Mouse (Mus musculus) forebrain, postnatal 0 days (tissue): Measurements from ENCODE around the gene Xlr3b. TPM values are rescaled to one million over a fixed set of nuclear protein-coding genes. Genes with fewer than 3 reads are reported as not detected.
"Not testable (repeated sequence)": the region's sequence is repeated elsewhere in the genome, so short reads cannot be mapped to it uniquely, and the experiment has no call there.

ENCODE experiments used
- ATAC-seq: fragments of 200-750 bp; cut with Nextera tagmentation; 2 replicates; pipeline ENCODE4 v1.8.0; 2017; ENCODE audit warnings: mild to moderate bottlenecking, moderate library complexity
- DNase-seq: peaks from one replicate; pipeline ENCODE4 v3.0.0-alpha.2; 2015
- H3K27ac ChIP-seq: fragments of 300-500 bp; sonication (generic); 2 replicates; pipeline ENCODE4 v1.5.1; 2014; ENCODE audit warnings: low read depth, mild to moderate bottlenecking, antibody characterized with exemption, low read length, moderate library complexity, mixed read lengths
- H3K27me3 ChIP-seq: fragments of 300-500 bp; sonication (generic); 2 replicates; pipeline ENCODE4 v1.6.1; 2014; ENCODE audit warnings: mild to moderate bottlenecking, low read length, mixed read lengths; ENCODE audit not compliant: insufficient read depth
- H3K36me3 ChIP-seq: fragments of 300-500 bp; sonication (generic); 2 replicates; pipeline ENCODE4 v1.6.1; 2014; ENCODE audit warnings: mild to moderate bottlenecking, moderate library complexity; ENCODE audit not compliant: insufficient read depth
- H3K4me1 ChIP-seq: fragments of 300-500 bp; sonication (generic); 2 replicates; pipeline ENCODE4 v1.6.1; 2014; ENCODE audit warnings: antibody characterized with exemption; ENCODE audit not compliant: insufficient read depth
- H3K4me2 ChIP-seq: fragments of 300-500 bp; sonication (generic); 2 replicates; pipeline ENCODE4 v1.6.1; 2014; ENCODE audit warnings: low read depth, mild to moderate bottlenecking, moderate library complexity
- H3K4me3 ChIP-seq: fragments of 300-500 bp; sonication (generic); 2 replicates; pipeline ENCODE4 v1.5.1; 2014; ENCODE audit warnings: low read depth, low read length, mixed read lengths
- H3K9ac ChIP-seq: fragments of 300-500 bp; sonication (generic); 2 replicates; pipeline ENCODE4 v1.6.1; 2014; ENCODE audit warnings: mild to moderate bottlenecking
- H3K9me3 ChIP-seq: fragments of 300-500 bp; sonication (generic); 2 replicates; pipeline ENCODE4 v1.6.1; 2016; ENCODE audit warnings: low read length
- CTCF ChIP-seq: sonication (generic); IDR thresholded peaks from 2 replicates; pipeline ENCODE4 v1.5.1; 2016; ENCODE audit warnings: antibody characterized with exemption, control low read depth, low read depth
- WGBS: fragments of 180-500 bp; shearing (Covaris S2); extraction: QIAGEN DNeasy Blood & Tissue Kit; methylation state at CpG from one replicate; pipeline ENCODE4 v1.1.7; 2014; 5-methylcytosine and 5-hydroxymethylcytosine counted together
- polyA plus RNA-seq: library from polyadenylated mRNA; unstranded; fragments of >200 nt; fragmentation: Nextera tagmentation; extraction: Ambion mirVana; gene quantifications from 2 replicates; pipeline ENCODE4 v1.2.1, GENCODE M21; 2015
- total RNA-seq: library from RNA; depleted of rRNA; stranded (reverse); fragments of >200 nt; gene quantifications from 2 replicates; pipeline ENCODE4 v1.2.3, GENCODE M21; 2014; rRNA removed

Gene Xlr3b
- 4.9 and 5.3 TPM in 2 replicates for total RNA-seq
- 5.1 and 10.8 TPM in 2 replicates for polyA plus RNA-seq

- not testable (repeated sequence) for H3K4me2 ChIP-seq, H3K9ac ChIP-seq, H3K27ac ChIP-seq, H3K9me3 ChIP-seq, H3K4me1 ChIP-seq, H3K4me3 ChIP-seq, H3K36me3 ChIP-seq, H3K27me3 ChIP-seq
- 92% methylated on average over 11 of the region's 12 CpGs for WGBS
- peak; percentile 8 for DNase-seq
- peak; percentile 34; the same call in 1 of the 2 replicates for ATAC-seq
These were observed at the start of gene Xlr3b for GRCm38 (mm10) chrX:73191934-73192333. Xlr3b (plus strand) TSS chrX:73192207.

GRCm38 (mm10) chrX:73143218-73143618, 48.8 kb upstream of the Xlr3b start:
- not testable (repeated sequence) for H3K4me1 ChIP-seq, H3K27me3 ChIP-seq, H3K9me3 ChIP-seq, DNase-seq, H3K27ac ChIP-seq, H3K4me3 ChIP-seq, H3K36me3 ChIP-seq, H3K9ac ChIP-seq, H3K4me2 ChIP-seq
- WGBS: no CpG with 5 or more reads among the region's 7 CpGs
- peak; percentile 87 for ATAC-seq

- ATAC-seq, H3K9ac ChIP-seq, H3K4me2 ChIP-seq, H3K4me3 ChIP-seq, H3K9me3 ChIP-seq, H3K36me3 ChIP-seq, H3K27me3 ChIP-seq, H3K4me1 ChIP-seq, DNase-seq, H3K27ac ChIP-seq: not testable (repeated sequence)
- WGBS: no CpG with 5 or more reads among the region's 20 CpGs
These were observed 43.5 kb upstream of the Xlr3b start, which contains the start of gene Xlr5b for GRCm38 (mm10) chrX:73148496-73148895. Xlr5b (plus strand) TSS chrX:73148796.

- no CpG with 5 or more reads among the region's 7 CpGs for WGBS
- not testable (repeated sequence) for H3K27me3 ChIP-seq, H3K4me3 ChIP-seq, H3K4me1 ChIP-seq, ATAC-seq, H3K4me2 ChIP-seq, H3K27ac ChIP-seq, H3K9me3 ChIP-seq, DNase-seq, H3K9ac ChIP-seq, H3K36me3 ChIP-seq
These were observed 42.7 kb upstream of the Xlr3b start, which contains the start of gene DXBay18 for GRCm38 (mm10) chrX:73149350-73149749. DXBay18 (minus strand) TSS chrX:73149450.

GRCm38 (mm10) chrX:73176889-73177288, 15.1 kb upstream of the Xlr3b start, which contains the start of gene Spin2d:
Spin2d (minus strand) TSS chrX:73176989.
- DNase-seq, H3K4me2 ChIP-seq, H3K27ac ChIP-seq, H3K4me1 ChIP-seq, H3K9ac ChIP-seq, H3K9me3 ChIP-seq, H3K27me3 ChIP-seq, H3K4me3 ChIP-seq, H3K36me3 ChIP-seq, ATAC-seq: not testable (repeated sequence)
- 91% methylated on average over 4 of the region's 15 CpGs for WGBS

GRCm38 (mm10) chrX:73213819-73214564, 22.0 kb downstream of the Xlr3b start, which contains the start of gene Xlr4b:
Xlr4b (plus strand) TSS chrX:73214333.
- 80% methylated on average over 11 of the region's 19 CpGs for WGBS
- not testable (repeated sequence) for DNase-seq, H3K4me2 ChIP-seq, H3K4me1 ChIP-seq, H3K4me3 ChIP-seq, H3K27me3 ChIP-seq, H3K36me3 ChIP-seq, ATAC-seq, H3K27ac ChIP-seq, H3K9me3 ChIP-seq, H3K9ac ChIP-seq

GRCm38 (mm10) chrX:73225365-73225764, 33.4 kb downstream of the Xlr3b start:
- no peak overlapping the region for H3K4me2 ChIP-seq
- 50% methylated on average over 1 of the region's 1 CpGs for WGBS
- H3K27ac ChIP-seq: no peak overlapping the region
- H3K9ac ChIP-seq: no peak overlapping the region
- no peak overlapping the region for H3K4me3 ChIP-seq
- no peaks in the 10 kb centered on the region for H3K4me1 ChIP-seq
- no peak for DNase-seq
- H3K27me3 ChIP-seq: no peaks in the 10 kb centered on the region
- no peaks in the 10 kb centered on the region for H3K36me3 ChIP-seq
- no peak for TF ChIP-seq CTCF
- no peak for ATAC-seq
- no peaks in the 10 kb centered on the region for H3K9me3 ChIP-seq
